Mouse (Mus musculus): Measurements from ENCODE around the gene Lmntd1. TPM values are rescaled to one million over a fixed set of nuclear protein-coding genes. Genes with fewer than 3 reads are reported as not detected.

Gene Lmntd1
- polyA plus RNA-seq, 1 experiment from 2014 or later: 0.15 TPM

- 90% methylated on average over 10 of the region's 10 CpGs for WGBS
Measured at GRCm38 (mm10) chr6:145404369-145405051, 209.6 kb downstream of the Lmntd1 start.

GRCm38 (mm10) chr6:145401140-145401539 is 213.0 kb downstream of the Lmntd1 start:
- 34% methylated on average over 4 of the region's 4 CpGs for WGBS
- Histone ChIP-seq H3K9me3 (no peaks in the 10 kb centered on the region), H3K36me3 (replicated peaks) (no peaks in the 10 kb centered on the region), H3K4me1 (peaks cover 8% of the 10 kb centered on the region), H3K4me3 (no peak overlapping the region), H3K27me3 (replicated peaks; ENCODE audit: low read depth, poor library complexity, severe bottlenecking) (0 out of 2 replicates have a peak, but pooled peaks cover 8% of the 10 kb centered on the region), H3K27ac (replicated peaks) (no peak overlapping the region)
- no peak for DNase-seq (ENCODE audit: low spot score)

More at GRCm38 (mm10) chr6:145404369-145405051, 209.6 kb downstream of the Lmntd1 start:
- Histone ChIP-seq H3K4me1 (peaks cover 8% of the 10 kb centered on the region), H3K27me3 (replicated peaks; ENCODE audit: low read depth, poor library complexity, severe bottlenecking) (0 out of 2 replicates have a peak, but pooled peaks cover 8% of the 10 kb centered on the region), H3K27ac (replicated peaks) (no peak overlapping the region), H3K9me3 (no peaks in the 10 kb centered on the region), H3K4me3 (no peak overlapping the region), H3K36me3 (replicated peaks) (no peaks in the 10 kb centered on the region)
- no peak for DNase-seq (ENCODE audit: low spot score)

- Histone ChIP-seq H3K27me3 (replicated peaks; ENCODE audit: low read depth, poor library complexity, severe bottlenecking) (0 out of 2 replicates have a peak, but pooled peaks cover 8% of the 10 kb centered on the region), H3K9me3 (no peaks in the 10 kb centered on the region), H3K4me3 (no peak overlapping the region), H3K36me3 (replicated peaks) (no peaks in the 10 kb centered on the region), H3K27ac (replicated peaks) (no peak overlapping the region), H3K4me1 (peaks cover 8% of the 10 kb centered on the region)
- DNase-seq (ENCODE audit: low spot score): no peak
- 91% methylated on average over 4 of the region's 4 CpGs for WGBS
Measured at GRCm38 (mm10) chr6:145397881-145398280, 216.2 kb downstream of the Lmntd1 start.

GRCm38 (mm10) chr6:145396534-145396933 is 217.6 kb downstream of the Lmntd1 start:
- Histone ChIP-seq H3K4me1 (peaks cover 8% of the 10 kb centered on the region), H3K27me3 (replicated peaks; ENCODE audit: low read depth, poor library complexity, severe bottlenecking) (0 out of 2 replicates have a peak, but pooled peaks cover 8% of the 10 kb centered on the region), H3K4me3 (no peak overlapping the region), H3K36me3 (replicated peaks) (no peaks in the 10 kb centered on the region), H3K9me3 (no peaks in the 10 kb centered on the region), H3K27ac (replicated peaks) (no peak overlapping the region)
- DNase-seq (ENCODE audit: low spot score): no peak
- WGBS: 84% methylated on average over 2 of the region's 2 CpGs

GRCm38 (mm10) chr6:145390421-145390820 is 223.7 kb downstream of the Lmntd1 start:
- no peaks in the 10 kb centered on the region for H3K27me3 ChIP-seq (replicated peaks; ENCODE audit: low read depth, poor library complexity, severe bottlenecking)
- no peak overlapping the region for H3K4me3 ChIP-seq
- peaks cover 23% of the 10 kb centered on the region for H3K4me1 ChIP-seq
- H3K9me3 ChIP-seq: no peaks in the 10 kb centered on the region
- DNase-seq (ENCODE audit: low spot score): no peak
- no peaks in the 10 kb centered on the region for H3K36me3 ChIP-seq (replicated peaks)
- 68% methylated on average over 2 of the region's 2 CpGs for WGBS
- peak overlapping the region; percentile 66 for H3K27ac ChIP-seq (replicated peaks)

GRCm38 (mm10) chr6:145389904-145390303 is 224.2 kb downstream of the Lmntd1 start:
- Histone ChIP-seq H3K4me3 (no peak overlapping the region), H3K27me3 (replicated peaks; ENCODE audit: low read depth, poor library complexity, severe bottlenecking) (no peaks in the 10 kb centered on the region), H3K27ac (replicated peaks) (peak overlapping the region; percentile 66), H3K36me3 (replicated peaks) (no peaks in the 10 kb centered on the region), H3K4me1 (peaks cover 23% of the 10 kb centered on the region), H3K9me3 (no peaks in the 10 kb centered on the region)
- 69% methylated on average over 7 of the region's 7 CpGs for WGBS
- DNase-seq (ENCODE audit: low spot score): peak; percentile 30

- H3K4me1 ChIP-seq: peaks cover 23% of the 10 kb centered on the region
- no peak overlapping the region for H3K4me3 ChIP-seq
- 88% methylated on average over 6 of the region's 6 CpGs for WGBS
- H3K27me3 ChIP-seq (replicated peaks; ENCODE audit: low read depth, poor library complexity, severe bottlenecking): no peaks in the 10 kb centered on the region
- no peak for DNase-seq (ENCODE audit: low spot score)
- H3K36me3 ChIP-seq (replicated peaks): no peaks in the 10 kb centered on the region
- no peaks in the 10 kb centered on the region for H3K9me3 ChIP-seq
- H3K27ac ChIP-seq (replicated peaks): no peak overlapping the region
Measured at GRCm38 (mm10) chr6:145387378-145387777, 226.7 kb downstream of the Lmntd1 start.

- 83% methylated on average over 12 of the region's 12 CpGs for WGBS
Measured at GRCm38 (mm10) chr6:145382586-145383380, 231.3 kb downstream of the Lmntd1 start.

GRCm38 (mm10) chr6:145380961-145381360 is 233.2 kb downstream of the Lmntd1 start:
- WGBS: 90% methylated on average over 8 of the region's 8 CpGs
- no peak for DNase-seq (ENCODE audit: low spot score)
- Histone ChIP-seq H3K27ac (replicated peaks) (no peak overlapping the region), H3K27me3 (replicated peaks; ENCODE audit: low read depth, poor library complexity, severe bottlenecking) (no peaks in the 10 kb centered on the region), H3K36me3 (replicated peaks) (no peaks in the 10 kb centered on the region), H3K4me3 (no peak overlapping the region), H3K4me1 (peaks cover 13% of the 10 kb centered on the region), H3K9me3 (no peaks in the 10 kb centered on the region)

More at GRCm38 (mm10) chr6:145382586-145383380, 231.3 kb downstream of the Lmntd1 start:
- no peak overlapping the region for H3K27ac ChIP-seq (replicated peaks)
- no peaks in the 10 kb centered on the region for H3K36me3 ChIP-seq (replicated peaks)
- peaks cover 22% of the 10 kb centered on the region for H3K4me1 ChIP-seq
- no peak for DNase-seq (ENCODE audit: low spot score)
- H3K4me3 ChIP-seq: no peak overlapping the region
- no peaks in the 10 kb centered on the region for H3K27me3 ChIP-seq (replicated peaks; ENCODE audit: low read depth, poor library complexity, severe bottlenecking)
- H3K9me3 ChIP-seq: no peaks in the 10 kb centered on the region

GRCm38 (mm10) chr6:145379175-145379574 is 234.9 kb downstream of the Lmntd1 start:
- WGBS: 44% methylated on average over 6 of the region's 6 CpGs
- Histone ChIP-seq H3K36me3 (replicated peaks) (no peaks in the 10 kb centered on the region), H3K27me3 (replicated peaks; ENCODE audit: low read depth, poor library complexity, severe bottlenecking) (no peaks in the 10 kb centered on the region), H3K4me3 (no peak overlapping the region), H3K4me1 (peaks cover 13% of the 10 kb centered on the region), H3K9me3 (no peaks in the 10 kb centered on the region), H3K27ac (replicated peaks) (peak overlapping the region; percentile 2; the same call in 1 of the 2 replicates)
- DNase-seq (ENCODE audit: low spot score): no peak

GRCm38 (mm10) chr6:145378689-145379088 is 235.4 kb downstream of the Lmntd1 start:
- WGBS: 75% methylated on average over 4 of the region's 4 CpGs
- H3K9me3 ChIP-seq: no peaks in the 10 kb centered on the region
- H3K36me3 ChIP-seq (replicated peaks): no peaks in the 10 kb centered on the region
- no peaks in the 10 kb centered on the region for H3K27me3 ChIP-seq (replicated peaks; ENCODE audit: low read depth, poor library complexity, severe bottlenecking)
- no peak for DNase-seq (ENCODE audit: low spot score)
- H3K4me3 ChIP-seq: no peak overlapping the region
- 0 out of 2 replicates have a peak overlapping the region, but pooled peaks have one; percentile 2 for H3K27ac ChIP-seq (replicated peaks)
- peaks cover 15% of the 10 kb centered on the region for H3K4me1 ChIP-seq

- Histone ChIP-seq H3K36me3 (replicated peaks) (no peaks in the 10 kb centered on the region), H3K4me3 (no peak overlapping the region), H3K27me3 (replicated peaks; ENCODE audit: low read depth, poor library complexity, severe bottlenecking) (no peaks in the 10 kb centered on the region), H3K27ac (replicated peaks) (no peak overlapping the region), H3K4me1 (peaks cover 26% of the 10 kb centered on the region), H3K9me3 (no peaks in the 10 kb centered on the region)
- DNase-seq (ENCODE audit: low spot score): no peak
- 67% methylated on average over 2 of the region's 2 CpGs for WGBS
Measured at GRCm38 (mm10) chr6:145374372-145374771, 239.7 kb downstream of the Lmntd1 start.
